Mouse (Mus musculus) olfactory bulb, adult 2 months (tissue): ENCODE results near the gene Olfr875. TPM values are rescaled to one million over a fixed set of nuclear protein-coding genes. Genes with fewer than 3 reads are reported as not detected.

ENCODE experiments used
- H3K27ac ChIP-seq: fragments of 200-500 bp; 2 replicates; pipeline ENCODE4 v1.5.1; 2012; ENCODE audit warnings: low read depth, low read length; ENCODE audit not compliant: insufficient read depth
- H3K4me1 ChIP-seq: fragments of 200-500 bp; 2 replicates; pipeline ENCODE4 v1.6.1; 2012; ENCODE audit warnings: low read length; ENCODE audit not compliant: control insufficient read depth, insufficient read depth
- H3K4me3 ChIP-seq: fragments of 200-500 bp; 2 replicates; pipeline ENCODE4 v1.5.1; 2012; ENCODE audit warnings: mild to moderate bottlenecking, low read depth, low read length, moderate library complexity; ENCODE audit not compliant: insufficient read depth
- CTCF ChIP-seq: fragments of 200-500 bp; IDR thresholded peaks from 2 replicates; pipeline ENCODE4 v1.5.1; 2012; ENCODE audit warnings: low read depth, mild to moderate bottlenecking, low read length, moderate library complexity; ENCODE audit not compliant: insufficient read depth
- POLR2A ChIP-seq: fragments of 200-500 bp; IDR thresholded peaks from 2 replicates; pipeline ENCODE4 v1.6.1; 2012; ENCODE audit warnings: mild to moderate bottlenecking, low read depth, low read length, moderate library complexity; ENCODE audit not compliant: insufficient read depth
- WGBS: fragments of 180-500 bp; shearing (Covaris S2); methylation state at CpG from one replicate; pipeline ENCODE4 v1.1.7; 2018; 5-methylcytosine and 5-hydroxymethylcytosine counted together
- polyA plus RNA-seq: library from polyadenylated mRNA; stranded (reverse); fragments of >200 nt; gene quantifications from 2 replicates; pipeline ENCODE4 v1.2.4, GENCODE M21; 2012; ENCODE audit warnings: low replicate concordance; ENCODE audit not compliant: missing spikeins, insufficient read depth, insufficient read length

Gene Olfr875
- polyA plus RNA-seq = not detected in 2 replicates

- Histone ChIP-seq H3K27ac (no peak within 1 kb of the TSS), H3K4me1 (no peaks in the 10 kb centered on the region), H3K4me3 (no peak within 1 kb of the TSS)
- WGBS = 49% methylated on average over 2 of the region's 2 CpGs
- TF ChIP-seq CTCF (no peak), POLR2A (no peak)
Measured at GRCm38 (mm10) chr9:37771759-37772158, at the start of gene Olfr875. Gene Olfr875, plus strand, starts transcription at chr9:37771857.

DNA sequence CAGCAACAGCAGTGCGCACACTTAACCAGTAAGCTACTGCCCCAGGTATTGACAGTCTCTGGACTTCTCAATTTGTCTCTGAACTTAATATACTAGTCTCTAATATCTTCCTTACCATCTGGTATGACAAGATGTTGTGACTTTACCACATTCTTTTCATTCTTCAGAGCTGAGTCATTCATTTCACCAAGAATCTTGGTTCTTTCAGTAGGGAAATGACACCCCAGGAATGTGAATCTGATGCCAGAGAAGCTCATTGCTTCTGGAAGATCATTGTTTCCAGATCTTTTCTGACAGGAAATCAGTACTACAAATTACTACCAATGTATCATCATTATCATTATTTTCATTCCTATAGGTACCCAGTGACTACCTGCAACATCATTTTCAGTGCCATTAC is 37.3 kb upstream of the Olfr875 start:
- TF ChIP-seq CTCF (no peak), POLR2A (no peak)
- 98% methylated on average over 1 of the region's 1 CpGs for WGBS
- no peak overlapping the region for H3K27ac ChIP-seq
- H3K4me1 ChIP-seq = no peaks in the 10 kb centered on the region
- no peak overlapping the region for H3K4me3 ChIP-seq

DNA sequence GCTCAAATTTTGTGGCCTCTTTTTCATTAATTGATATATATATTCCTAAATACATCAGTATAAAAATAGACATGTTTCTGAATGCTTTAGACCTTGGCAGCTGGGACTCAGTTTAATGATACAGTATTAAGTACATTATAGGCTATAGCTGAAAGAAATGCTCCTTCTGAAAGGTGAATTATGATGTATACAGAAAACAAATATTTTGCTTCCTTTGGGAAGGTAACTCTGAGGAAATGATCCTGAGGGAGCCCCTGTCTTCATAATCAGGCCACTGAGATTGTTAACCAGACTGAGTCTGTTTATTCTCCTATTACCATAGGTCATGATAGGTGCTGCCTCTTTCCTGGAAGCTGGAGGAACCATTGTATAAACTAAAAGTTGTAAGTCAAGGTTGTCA is 26.9 kb upstream of the Olfr875 start, which contains the start of gene Olfr874:
Gene Olfr874, plus strand, starts transcription at position 301 of the 400 bp plus-strand sequence.
- Histone ChIP-seq H3K27ac (no peak within 1 kb of the TSS), H3K4me3 (no peak within 1 kb of the TSS), H3K4me1 (no peaks in the 10 kb centered on the region)
- TF ChIP-seq POLR2A (no peak), CTCF (no peak)

GRCm38 (mm10) chr9:37750319-37751075 is 21.2 kb upstream of the Olfr875 start:
- Histone ChIP-seq H3K4me3 (no peak overlapping the region), H3K27ac (peak overlapping the region; percentile 23), H3K4me1 (peaks cover 9% of the 10 kb centered on the region)
- TF ChIP-seq POLR2A (no peak), CTCF (no peak)
- 21% methylated on average over 7 of the region's 7 CpGs for WGBS

- 56% methylated on average over 2 of the region's 2 CpGs for WGBS
- TF ChIP-seq CTCF (no peak), POLR2A (no peak)
Measured at GRCm38 (mm10) chr9:37751467-37751866, 20.2 kb upstream of the Olfr875 start.

GRCm38 (mm10) chr9:37752006-37752405 is 19.7 kb upstream of the Olfr875 start:
- TF ChIP-seq POLR2A (no peak), CTCF (no peak)
- Histone ChIP-seq H3K27ac (no peak overlapping the region), H3K4me1 (peaks cover 9% of the 10 kb centered on the region), H3K4me3 (no peak overlapping the region)
- WGBS = 70% methylated on average over 4 of the region's 4 CpGs

More at GRCm38 (mm10) chr9:37751467-37751866, 20.2 kb upstream of the Olfr875 start:
- no peak overlapping the region for H3K4me3 ChIP-seq
- peaks cover 9% of the 10 kb centered on the region for H3K4me1 ChIP-seq
- no peak overlapping the region for H3K27ac ChIP-seq

- WGBS = 48% methylated on average over 2 of the region's 2 CpGs
- Histone ChIP-seq H3K4me1 (no peaks in the 10 kb centered on the region), H3K4me3 (no peak overlapping the region), H3K27ac (no peak overlapping the region)
- no peak for TF ChIP-seq POLR2A
- no peak for TF ChIP-seq CTCF
Measured at GRCm38 (mm10) chr9:37761728-37762127, 9.9 kb upstream of the Olfr875 start.

DNA sequence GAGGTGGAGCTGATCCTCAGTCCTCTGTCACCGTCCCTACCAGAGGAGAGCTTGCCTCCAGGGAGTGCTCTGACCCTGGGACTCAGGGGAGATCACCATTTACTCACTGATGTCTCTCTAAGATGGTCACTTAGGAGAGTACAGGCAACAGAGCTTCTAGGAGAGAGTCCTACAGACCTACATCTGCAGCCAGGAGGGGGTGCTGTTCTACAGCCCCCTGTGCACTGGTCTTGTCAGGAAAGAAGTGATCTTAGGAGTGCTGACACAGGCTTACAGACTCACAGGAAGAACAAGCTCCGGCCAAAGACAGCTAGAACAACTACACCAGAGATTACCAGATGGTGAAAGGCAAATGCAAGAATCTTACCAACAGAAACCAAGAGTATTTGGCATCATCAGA is 9.1 kb upstream of the Olfr875 start:
- H3K27ac ChIP-seq = no peak overlapping the region
- TF ChIP-seq POLR2A (no peak), CTCF (no peak)
- WGBS = 48% methylated on average over 2 of the region's 2 CpGs
- no peak overlapping the region for H3K4me3 ChIP-seq
- no peaks in the 10 kb centered on the region for H3K4me1 ChIP-seq

DNA sequence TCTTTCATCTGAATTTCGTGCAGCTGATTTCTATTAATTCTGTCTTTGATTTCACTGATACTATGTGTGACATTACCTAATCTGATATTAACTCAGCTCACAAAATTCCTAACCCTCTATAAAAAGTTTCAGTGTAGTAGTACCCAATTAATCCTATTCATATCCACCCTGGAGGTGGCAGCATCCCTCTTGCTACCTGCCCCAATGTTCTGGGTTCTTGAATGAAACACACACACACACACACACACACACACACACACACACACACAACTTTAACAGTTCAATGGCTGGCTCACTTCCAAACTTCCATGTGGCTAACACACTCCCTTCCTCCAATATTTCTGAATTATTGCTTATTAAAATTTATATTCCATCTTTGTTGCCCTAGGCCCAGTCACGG is 996 bp upstream of the Olfr875 start:
- Histone ChIP-seq H3K4me1 (no peaks in the 10 kb centered on the region), H3K27ac (no peak overlapping the region), H3K4me3 (no peak overlapping the region)
- 84% methylated on average over 2 of the region's 2 CpGs for WGBS
- TF ChIP-seq CTCF = no peak
- no peak for TF ChIP-seq POLR2A
